Mouse (Mus musculus): ENCODE results near the gene Ppp3cb.

DNA sequence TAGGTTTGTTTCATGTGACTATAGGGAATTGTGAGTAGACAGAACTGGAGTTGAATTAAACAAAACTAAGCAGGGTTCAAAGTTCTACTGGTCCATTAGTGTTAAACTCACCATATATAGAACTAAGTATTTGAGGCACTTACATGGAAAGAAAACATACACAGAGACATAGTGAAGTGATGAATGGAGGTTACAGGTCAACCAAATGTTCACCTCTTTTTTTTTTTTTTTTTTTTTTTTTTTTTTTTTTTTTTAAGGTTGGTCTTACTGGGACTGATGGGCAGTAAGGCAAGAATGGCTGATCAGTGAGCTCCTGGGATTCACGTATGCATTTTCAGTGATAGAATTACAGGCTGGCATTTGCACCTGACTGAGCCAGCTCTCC lies 66.2 kb downstream of the Ppp3cb start:
- TF ChIP-seq CTCF (conservative IDR thresholded peaks at IDR 0.05; ENCODE audit: low read length) (no peak), NANOG (IDR thresholded peaks at IDR 0.05; ENCODE audit: borderline replicate concordance, low read length) (no peak)
